Mouse (Mus musculus) liver, adult 2 months (tissue): ENCODE results near the gene Prdm16.

Experiments used
- CTCF ChIP-seq: fragments of 200-500 bp; IDR thresholded peaks from 2 replicates; pipeline ENCODE4 v1.5.1; 2011; ENCODE audit warnings: low read depth, low read length, control low read depth
- POLR2A ChIP-seq: fragments of 200-500 bp; IDR thresholded peaks from 2 replicates; pipeline ENCODE4 v1.6.1; 2011; ENCODE audit warnings: low read length, control low read depth; ENCODE audit not compliant: insufficient read depth; ENCODE audit errors: extremely low read depth

GRCm38 (mm10) chr4:154386810-154387209 is 249.9 kb downstream of the Prdm16 start:
- TF ChIP-seq CTCF (no peak), POLR2A (no peak)
